Mouse (Mus musculus) adrenal gland, postnatal 4 days (tissue): ENCODE measurements around the gene Gmfb. TPM values are rescaled to one million over a fixed set of nuclear protein-coding genes. Genes with fewer than 3 reads are reported as not detected.
A peak's percentile ranks its signal among the peaks of the same experiment; 100 is the strongest.

ENCODE experiments used
- DNase-seq, 2 experiments: peaks; one replicate each; pipeline ENCODE4 v3.0.0; 2021 to 2022; ENCODE audit warnings: low spot score in 2 of 2, mixed read lengths in 2 of 2
- total RNA-seq, 2 experiments: library from RNA; stranded (reverse); gene quantifications; 2 replicates each; pipeline ENCODE4 v1.2.3; 2021

Gene Gmfb
- total RNA-seq, 2 experiments from 2014 or later, result 106 to 108 TPM

DNA sequence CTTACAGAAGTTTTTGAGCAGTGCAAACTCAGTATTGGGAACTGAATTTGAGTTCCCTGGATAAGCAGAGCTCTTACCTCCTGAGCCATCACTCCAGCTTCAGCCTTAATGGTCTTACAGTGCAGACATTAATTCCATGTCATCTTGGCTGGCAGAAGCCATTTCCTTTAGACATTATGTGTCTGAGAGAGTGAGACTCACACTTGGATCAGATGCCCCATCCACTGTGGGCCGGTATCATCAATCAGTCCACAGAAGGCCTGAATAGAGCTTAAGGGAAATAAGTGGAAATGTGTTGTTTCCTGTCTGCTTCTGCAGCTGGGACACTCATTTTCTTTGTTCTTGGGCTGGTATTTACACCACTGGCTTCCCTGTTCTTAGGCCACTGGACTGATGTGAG lies 18.3 kb downstream of the Gmfb start:
- no peak for DNase-seq

- DNase-seq, result no peak
Observed at GRCm38 (mm10) chr14:46803259-46803658, 18.8 kb downstream of the Gmfb start.

DNA sequence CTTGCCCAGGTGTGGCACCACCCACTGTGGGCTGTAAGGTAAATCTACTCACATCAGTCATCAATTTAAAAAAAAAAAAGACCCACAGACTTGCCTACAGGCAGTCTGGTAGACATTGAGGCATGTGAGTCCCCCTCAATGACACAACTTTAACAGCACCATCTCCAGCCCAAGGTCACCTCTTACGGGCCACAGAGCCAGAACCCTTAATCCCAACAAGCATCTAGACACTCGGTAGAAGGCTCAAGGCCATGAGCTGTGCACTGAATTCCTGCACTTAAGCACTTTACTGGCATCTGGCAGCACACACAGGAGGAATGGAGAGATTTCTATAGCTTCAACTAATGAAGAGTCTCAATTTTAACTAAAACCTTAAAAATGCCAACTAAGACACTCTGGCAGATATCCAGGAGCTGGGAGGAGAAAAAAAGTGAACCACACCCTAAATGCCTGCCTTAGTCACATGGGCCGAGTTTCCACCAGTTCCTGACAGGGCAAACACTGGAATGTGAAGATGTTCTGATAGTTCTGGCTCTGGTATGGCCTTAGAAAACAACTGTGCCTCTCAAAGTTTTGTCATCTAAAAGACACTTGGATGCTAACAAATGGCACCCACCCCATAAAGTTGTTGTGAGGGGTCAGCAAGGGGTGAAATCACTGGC lies 21.2 kb downstream of the Gmfb start:
- no peak for DNase-seq

- no peak for DNase-seq
Observed at GRCm38 (mm10) chr14:46794157-46794556, 27.9 kb downstream of the Gmfb start.

DNA sequence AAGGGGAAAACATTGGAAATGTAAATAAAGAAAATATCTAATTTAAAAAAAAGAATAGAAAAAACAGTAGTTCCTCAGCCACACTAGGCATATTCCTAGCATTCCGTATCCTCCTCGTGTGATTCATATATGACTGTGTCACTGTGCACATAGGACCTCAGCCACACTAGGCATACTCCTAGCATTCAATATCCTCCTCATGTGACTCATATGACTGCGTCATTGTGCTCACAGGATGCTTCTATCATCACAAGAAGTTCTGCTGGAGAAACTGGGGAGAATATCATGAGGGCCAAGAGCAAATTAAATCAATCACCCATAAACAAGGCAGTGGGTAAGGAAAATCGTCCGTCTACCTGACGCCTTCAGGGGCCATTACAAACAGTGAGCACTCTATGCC lies 31.3 kb downstream of the Gmfb start:
- DNase-seq, result no peak

DNA sequence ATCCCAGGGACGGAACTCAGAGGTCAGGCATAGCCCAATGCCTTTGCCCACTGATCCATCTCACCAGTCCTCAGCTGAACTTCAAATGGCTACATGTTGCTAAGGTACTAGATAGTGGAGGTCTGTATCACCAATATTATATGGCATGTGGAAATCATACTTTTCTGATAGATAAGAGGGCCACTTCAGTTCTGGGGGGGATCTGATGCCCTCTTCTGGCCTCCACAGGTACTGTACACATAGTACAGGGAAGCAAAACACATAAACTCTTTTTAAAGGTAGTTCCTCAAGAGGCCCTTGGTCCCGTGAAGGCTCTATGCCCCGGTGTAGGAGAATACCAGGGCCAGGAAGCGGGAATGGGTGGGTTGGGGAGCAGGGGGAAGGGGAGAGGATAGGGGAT lies 31.7 kb downstream of the Gmfb start:
- DNase-seq, result no peak

- DNase-seq, result no peak
Observed at GRCm38 (mm10) chr14:46788505-46788901, 33.5 kb downstream of the Gmfb start.

GRCm38 (mm10) chr14:46787787-46788504 lies 34.1 kb downstream of the Gmfb start, which contains the start of gene Cnih1:
TSS of gene Cnih1 (minus strand) at chr14:46788411.
- peak; percentile 79 to 86 for DNase-seq

DNA sequence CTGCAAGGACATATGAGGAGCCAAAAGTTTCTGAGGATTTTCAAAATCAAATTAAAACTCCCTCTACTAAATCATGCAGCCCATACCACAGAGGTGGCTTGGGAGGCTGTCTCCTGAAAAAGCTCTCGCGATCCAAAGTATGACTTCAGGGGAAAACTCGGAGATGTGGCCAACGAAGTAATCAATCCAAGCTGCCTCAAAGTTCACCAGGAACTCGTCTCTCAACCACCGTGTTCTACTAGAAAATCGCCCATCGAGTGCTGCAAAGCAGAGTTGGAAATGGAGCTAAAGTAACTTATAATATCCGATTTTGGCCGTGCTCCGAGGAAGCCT lies 34.6 kb downstream of the Gmfb start:
- no peak for DNase-seq

DNA sequence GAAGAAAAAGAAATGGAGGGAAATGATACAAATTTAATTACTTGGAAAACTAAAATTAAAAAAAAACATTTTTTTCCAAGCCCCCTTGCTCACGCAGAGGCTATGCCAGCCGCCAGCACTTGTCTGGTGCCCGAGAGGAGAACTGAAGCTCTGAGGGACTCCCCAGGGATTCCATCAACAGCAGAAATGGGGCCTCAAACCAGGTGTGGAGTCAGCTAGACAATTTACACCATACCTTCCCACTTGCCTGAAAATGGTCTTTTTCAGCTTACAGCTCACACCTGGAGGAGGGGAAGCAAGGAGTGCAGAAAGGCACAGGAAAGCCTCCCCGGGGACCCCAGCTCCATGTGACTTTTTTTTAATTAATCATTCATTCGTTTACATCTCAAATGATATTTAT lies 36.8 kb downstream of the Gmfb start:
- no peak for DNase-seq

- no peak for DNase-seq
Observed at GRCm38 (mm10) chr14:46783327-46783926, 38.6 kb downstream of the Gmfb start.

DNA sequence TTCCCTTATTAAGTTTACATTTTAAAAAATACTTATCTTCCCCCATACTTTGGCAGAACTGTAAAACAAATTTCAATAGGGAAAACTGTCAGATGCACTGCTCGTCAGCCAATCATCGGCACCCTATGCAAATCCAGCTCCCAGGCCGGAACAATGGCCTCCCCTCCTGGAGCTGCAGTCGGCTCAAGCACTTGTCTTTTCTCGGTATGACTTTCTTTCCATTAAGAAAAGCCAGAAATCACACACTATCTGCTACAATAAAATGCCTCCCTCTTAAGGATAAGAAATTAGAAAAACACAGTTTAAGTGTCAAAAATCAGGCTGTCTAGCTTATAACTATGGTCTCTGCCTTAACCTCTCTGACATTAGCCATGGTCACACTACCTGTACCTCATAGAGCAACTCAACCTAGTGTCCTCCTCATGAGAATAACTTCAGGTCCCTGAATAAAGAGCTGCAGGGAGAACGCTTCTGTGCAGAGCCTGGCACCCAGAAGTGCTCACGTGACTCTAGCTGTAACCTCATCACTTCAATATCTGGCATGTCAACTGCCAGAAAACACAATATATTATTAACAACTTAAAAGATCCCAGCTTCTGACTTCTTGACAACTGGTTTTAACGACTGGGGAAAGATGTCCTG lies 39.7 kb downstream of the Gmfb start:
- DNase-seq, result no peak

DNA sequence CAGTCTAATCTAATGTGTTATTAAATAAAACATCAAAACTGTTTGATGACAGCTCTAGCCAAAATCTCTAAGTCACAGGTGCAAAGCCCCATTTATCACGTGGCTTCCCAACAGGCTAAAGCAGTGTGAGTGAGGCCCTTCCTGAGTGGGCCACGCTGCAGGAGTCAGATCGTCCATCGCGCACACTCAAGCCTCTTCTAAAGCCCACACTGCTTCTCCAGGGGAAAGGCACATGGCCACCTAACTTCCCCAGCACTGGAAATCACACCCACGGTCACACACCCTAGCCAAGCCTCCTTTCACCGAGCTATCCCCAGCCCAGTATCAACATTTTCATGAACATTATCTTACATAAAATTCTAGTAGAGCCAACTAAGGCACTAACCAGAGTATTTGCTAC lies 41.0 kb downstream of the Gmfb start:
- DNase-seq, result no peak

DNA sequence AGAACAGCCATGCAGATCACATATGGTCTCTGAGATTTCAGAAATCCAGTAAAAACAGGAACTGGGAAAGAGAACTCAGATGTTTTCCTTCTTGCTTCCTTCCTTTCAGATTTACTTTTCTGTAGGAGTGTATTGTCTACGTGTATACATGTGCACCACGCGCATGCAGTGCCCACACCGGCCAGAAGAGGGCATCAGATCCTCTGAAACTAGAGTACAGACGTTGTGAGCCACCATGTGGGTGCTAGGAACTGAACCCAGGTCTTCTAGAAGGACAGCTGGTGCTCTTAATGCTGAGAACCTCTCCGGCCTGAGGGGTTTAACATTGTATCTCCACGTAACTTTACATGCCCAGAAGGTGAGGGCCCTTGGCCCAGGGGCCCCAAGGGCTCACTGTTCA lies 42.8 kb downstream of the Gmfb start:
- DNase-seq, result no peak

- DNase-seq, result no peak
Observed at GRCm38 (mm10) chr14:46778756-46779155, 43.3 kb downstream of the Gmfb start.

- no peak for DNase-seq
Observed at GRCm38 (mm10) chr14:46770036-46770435, 52.0 kb downstream of the Gmfb start.

- no peak for DNase-seq
Observed at GRCm38 (mm10) chr14:46767116-46767515, 54.9 kb downstream of the Gmfb start.

DNA sequence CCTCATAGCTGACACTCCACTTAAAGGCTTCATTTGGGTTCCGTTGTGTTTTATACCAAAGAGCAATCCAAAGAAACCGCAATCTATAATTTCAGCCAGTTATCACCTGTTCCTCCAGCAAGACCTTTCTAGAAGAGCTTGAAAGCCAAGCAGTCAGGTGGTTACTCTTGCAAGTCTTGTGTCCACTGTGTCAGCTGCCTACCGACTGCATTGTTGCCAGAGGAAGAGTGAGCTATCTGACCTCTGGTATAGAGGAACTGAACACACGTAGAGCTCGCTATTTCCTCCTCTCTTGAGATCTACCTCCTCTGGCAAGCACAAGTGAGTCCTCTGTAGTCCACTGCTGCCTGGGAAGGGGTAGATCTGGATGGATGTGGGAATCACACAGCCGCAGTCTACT lies 60.9 kb downstream of the Gmfb start:
- DNase-seq, result no peak

DNA sequence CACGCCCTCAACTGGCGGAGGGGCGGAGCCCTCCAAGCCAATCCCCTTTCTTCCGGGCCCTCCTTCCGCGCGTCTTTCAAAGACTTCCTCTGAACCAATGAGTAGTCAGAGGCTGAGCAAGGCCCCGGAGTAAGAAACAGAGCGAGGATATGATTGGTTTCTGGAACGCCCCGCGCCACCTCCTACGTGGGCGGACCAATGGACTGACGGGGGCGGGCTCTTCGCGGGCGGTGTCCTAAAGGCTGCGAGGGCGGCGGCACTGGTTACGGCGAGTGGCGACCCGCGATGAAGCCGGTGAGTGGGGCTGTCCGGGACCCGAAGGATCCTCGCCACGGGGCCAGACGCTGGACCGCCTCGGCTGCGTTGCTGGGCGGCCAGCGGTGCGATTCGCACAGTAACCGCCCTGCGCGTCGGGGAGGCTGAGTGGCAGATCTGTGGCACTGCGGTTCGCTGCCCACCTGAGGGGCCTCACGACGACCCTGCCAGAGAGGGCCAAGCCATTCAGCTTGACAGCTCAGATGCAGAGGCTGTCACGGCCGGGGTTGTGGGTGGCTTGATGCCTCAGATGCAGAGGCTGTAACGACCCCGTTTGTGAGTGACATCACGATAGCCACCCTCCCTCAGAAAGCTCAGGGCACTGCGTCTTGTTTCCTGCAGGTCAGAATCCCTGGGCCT lies 61.5 kb downstream of the Gmfb start, which contains the start of gene Cdkn3:
Gene Cdkn3, plus strand, starts transcription at position 187 of the 675 bp plus-strand sequence.
- DNase-seq, result peak; percentile 60 to 82

GRCm38 (mm10) chr14:46759970-46760354 lies 62.1 kb downstream of the Gmfb start:
- no peak for DNase-seq
